Mouse (Mus musculus): ENCODE data around the gene Tlr5. TPM values are rescaled to one million over a fixed set of nuclear protein-coding genes. Genes with fewer than 3 reads are reported as not detected.
A peak's percentile ranks its signal among the peaks of the same experiment; 100 is the strongest.

Tlr5 gene
- polyA plus RNA-seq, 1 experiment from 2014 or later: 0.09 TPM

GRCm38 (mm10) chr1:182958824-182959223 is 4.2 kb downstream of the Tlr5 start:
- ATAC-seq: no peak
- no peaks in the 10 kb centered on the region for H3K36me3 ChIP-seq (ENCODE audit: control insufficient read depth, insufficient read depth)
- WGBS: 28% methylated on average over 3 of the region's 3 CpGs
- H3K9ac ChIP-seq (replicated peaks; ENCODE audit: low read depth, low read length): no peak overlapping the region
- H3K9me3 ChIP-seq (ENCODE audit: control insufficient read depth, low read length): no peaks in the 10 kb centered on the region
- H3K27ac ChIP-seq (ENCODE audit: low read length): no peak overlapping the region
- H3K4me3 ChIP-seq (replicated peaks; ENCODE audit: low read length): no peak overlapping the region
- peaks cover 22% of the 10 kb centered on the region for H3K4me1 ChIP-seq (replicated peaks; ENCODE audit: control insufficient read depth, insufficient read depth, low read length)
- peaks cover 7% of the 10 kb centered on the region; the same call in 1 of the 2 replicates for H3K27me3 ChIP-seq (replicated peaks; ENCODE audit: control insufficient read depth, insufficient read depth, low read length)
- H3K4me2 ChIP-seq (ENCODE audit: low read length): peak overlapping the region; percentile 76; the same call in 1 of the 2 replicates

- Histone ChIP-seq H3K27ac (ENCODE audit: low read length) (no peak overlapping the region), H3K4me3 (replicated peaks; ENCODE audit: low read length) (peak overlapping the region; percentile 45), H3K36me3 (ENCODE audit: control insufficient read depth, insufficient read depth) (no peaks in the 10 kb centered on the region), H3K4me1 (replicated peaks; ENCODE audit: control insufficient read depth, insufficient read depth, low read length) (peaks cover 25% of the 10 kb centered on the region), H3K4me2 (ENCODE audit: low read length) (peak overlapping the region; percentile 76), H3K9ac (replicated peaks; ENCODE audit: low read depth, low read length) (peak overlapping the region; percentile 30; the same call in 1 of the 2 replicates), H3K27me3 (replicated peaks; ENCODE audit: control insufficient read depth, insufficient read depth, low read length) (peaks cover 7% of the 10 kb centered on the region; the same call in 1 of the 2 replicates), H3K9me3 (ENCODE audit: control insufficient read depth, low read length) (no peaks in the 10 kb centered on the region)
- under 1% methylated on average over 17 of the region's 17 CpGs for WGBS
- ATAC-seq: peak; percentile 56
Observed at GRCm38 (mm10) chr1:182959251-182959691, 4.7 kb downstream of the Tlr5 start.

GRCm38 (mm10) chr1:182959811-182960455 is 5.3 kb downstream of the Tlr5 start:
- peaks cover 7% of the 10 kb centered on the region; the same call in 1 of the 2 replicates for H3K27me3 ChIP-seq (replicated peaks; ENCODE audit: control insufficient read depth, insufficient read depth, low read length)
- peak; percentile 81 for ATAC-seq
- 1% methylated on average over 20 of the region's 20 CpGs for WGBS
- H3K36me3 ChIP-seq (ENCODE audit: control insufficient read depth, insufficient read depth): no peaks in the 10 kb centered on the region
- H3K4me1 ChIP-seq (replicated peaks; ENCODE audit: control insufficient read depth, insufficient read depth, low read length): peaks cover 24% of the 10 kb centered on the region
- peak overlapping the region; percentile 45 for H3K4me3 ChIP-seq (replicated peaks; ENCODE audit: low read length)
- H3K4me2 ChIP-seq (ENCODE audit: low read length): peak overlapping the region; percentile 76
- H3K9me3 ChIP-seq (ENCODE audit: control insufficient read depth, low read length): no peaks in the 10 kb centered on the region
- H3K27ac ChIP-seq (ENCODE audit: low read length): no peak overlapping the region
- H3K9ac ChIP-seq (replicated peaks; ENCODE audit: low read depth, low read length): peak overlapping the region; percentile 30

GRCm38 (mm10) chr1:182961076-182961475 is 6.5 kb downstream of the Tlr5 start:
- 71% methylated on average over 5 of the region's 5 CpGs for whole genome bisulfite sequencing

GRCm38 (mm10) chr1:182963329-182963728 is 8.7 kb downstream of the Tlr5 start:
- H3K9me3 ChIP-seq (ENCODE audit: control insufficient read depth, low read length): no peaks in the 10 kb centered on the region
- no peak overlapping the region for H3K9ac ChIP-seq (replicated peaks; ENCODE audit: low read depth, low read length)
- WGBS: 42% methylated on average over 5 of the region's 5 CpGs
- no peak overlapping the region for H3K27ac ChIP-seq (ENCODE audit: low read length)
- no peak for ATAC-seq
- H3K36me3 ChIP-seq (ENCODE audit: control insufficient read depth, insufficient read depth): no peaks in the 10 kb centered on the region
- peaks cover 4% of the 10 kb centered on the region; the same call in 1 of the 2 replicates for H3K27me3 ChIP-seq (replicated peaks; ENCODE audit: control insufficient read depth, insufficient read depth, low read length)
- H3K4me1 ChIP-seq (replicated peaks; ENCODE audit: control insufficient read depth, insufficient read depth, low read length): peaks cover 22% of the 10 kb centered on the region
- H3K4me3 ChIP-seq (replicated peaks; ENCODE audit: low read length): no peak overlapping the region
- H3K4me2 ChIP-seq (ENCODE audit: low read length): no peak overlapping the region

More at GRCm38 (mm10) chr1:182961076-182961475, 6.5 kb downstream of the Tlr5 start:
- H3K9me3 ChIP-seq (ENCODE audit: control insufficient read depth, low read length): no peaks in the 10 kb centered on the region
- peaks cover 22% of the 10 kb centered on the region for H3K4me1 ChIP-seq (replicated peaks; ENCODE audit: control insufficient read depth, insufficient read depth, low read length)
- no peak overlapping the region for H3K4me2 ChIP-seq (ENCODE audit: low read length)
- no peak overlapping the region for H3K4me3 ChIP-seq (replicated peaks; ENCODE audit: low read length)
- no peaks in the 10 kb centered on the region for H3K36me3 ChIP-seq (ENCODE audit: control insufficient read depth, insufficient read depth)
- no peak overlapping the region for H3K9ac ChIP-seq (replicated peaks; ENCODE audit: low read depth, low read length)
- no peak overlapping the region for H3K27ac ChIP-seq (ENCODE audit: low read length)
- H3K27me3 ChIP-seq (replicated peaks; ENCODE audit: control insufficient read depth, insufficient read depth, low read length): peaks cover 4% of the 10 kb centered on the region; the same call in 1 of the 2 replicates
- no peak for ATAC-seq

- 10% methylated on average over 9 of the region's 9 CpGs for WGBS
- Histone ChIP-seq H3K36me3 (ENCODE audit: control insufficient read depth, insufficient read depth) (no peaks in the 10 kb centered on the region), H3K27ac (ENCODE audit: low read length) (no peak overlapping the region), H3K4me2 (ENCODE audit: low read length) (no peak overlapping the region), H3K9ac (replicated peaks; ENCODE audit: low read depth, low read length) (no peak overlapping the region), H3K27me3 (replicated peaks; ENCODE audit: control insufficient read depth, insufficient read depth, low read length) (0 out of 2 replicates have a peak, but pooled peaks cover 4% of the 10 kb centered on the region), H3K9me3 (ENCODE audit: control insufficient read depth, low read length) (no peaks in the 10 kb centered on the region), H3K4me3 (replicated peaks; ENCODE audit: low read length) (no peak overlapping the region), H3K4me1 (replicated peaks; ENCODE audit: control insufficient read depth, insufficient read depth, low read length) (peaks cover 11% of the 10 kb centered on the region; the same call in 1 of the 2 replicates)
- ATAC-seq: peak; percentile 45
Observed at GRCm38 (mm10) chr1:182964855-182965466, 10.4 kb downstream of the Tlr5 start.

- Histone ChIP-seq H3K27me3 (replicated peaks; ENCODE audit: control insufficient read depth, insufficient read depth, low read length) (no peaks in the 10 kb centered on the region), H3K4me3 (replicated peaks; ENCODE audit: low read length) (no peak overlapping the region), H3K27ac (ENCODE audit: low read length) (no peak overlapping the region), H3K9ac (replicated peaks; ENCODE audit: low read depth, low read length) (no peak overlapping the region), H3K4me2 (ENCODE audit: low read length) (no peak overlapping the region), H3K4me1 (replicated peaks; ENCODE audit: control insufficient read depth, insufficient read depth, low read length) (peaks cover 9% of the 10 kb centered on the region; the same call in 1 of the 2 replicates), H3K9me3 (ENCODE audit: control insufficient read depth, low read length) (no peaks in the 10 kb centered on the region), H3K36me3 (ENCODE audit: control insufficient read depth, insufficient read depth) (no peaks in the 10 kb centered on the region)
- no peak for ATAC-seq
- WGBS: 86% methylated on average over 9 of the region's 9 CpGs
Observed at GRCm38 (mm10) chr1:182968732-182969131, 14.1 kb downstream of the Tlr5 start.

GRCm38 (mm10) chr1:182972240-182972639 is 17.7 kb downstream of the Tlr5 start:
- ATAC-seq: no peak
- Histone ChIP-seq H3K4me3 (replicated peaks; ENCODE audit: low read length) (no peak overlapping the region), H3K27me3 (replicated peaks; ENCODE audit: control insufficient read depth, insufficient read depth, low read length) (no peaks in the 10 kb centered on the region), H3K4me2 (ENCODE audit: low read length) (no peak overlapping the region), H3K9ac (replicated peaks; ENCODE audit: low read depth, low read length) (no peak overlapping the region), H3K9me3 (ENCODE audit: control insufficient read depth, low read length) (no peaks in the 10 kb centered on the region), H3K27ac (ENCODE audit: low read length) (no peak overlapping the region), H3K4me1 (replicated peaks; ENCODE audit: control insufficient read depth, insufficient read depth, low read length) (no peaks in the 10 kb centered on the region), H3K36me3 (ENCODE audit: control insufficient read depth, insufficient read depth) (no peaks in the 10 kb centered on the region)
- 86% methylated on average over 6 of the region's 6 CpGs for WGBS

GRCm38 (mm10) chr1:182974826-182975225 is 20.2 kb downstream of the Tlr5 start:
- 78% methylated on average over 14 of the region's 14 CpGs for WGBS
- no peaks in the 10 kb centered on the region for H3K36me3 ChIP-seq (ENCODE audit: control insufficient read depth, insufficient read depth)
- H3K4me1 ChIP-seq (replicated peaks; ENCODE audit: control insufficient read depth, insufficient read depth, low read length): no peaks in the 10 kb centered on the region
- H3K27me3 ChIP-seq (replicated peaks; ENCODE audit: control insufficient read depth, insufficient read depth, low read length): no peaks in the 10 kb centered on the region
- no peak for ATAC-seq
- H3K9ac ChIP-seq (replicated peaks; ENCODE audit: low read depth, low read length): no peak overlapping the region
- no peak overlapping the region for H3K4me3 ChIP-seq (replicated peaks; ENCODE audit: low read length)
- no peak overlapping the region for H3K27ac ChIP-seq (ENCODE audit: low read length)
- no peaks in the 10 kb centered on the region for H3K9me3 ChIP-seq (ENCODE audit: control insufficient read depth, low read length)
- no peak overlapping the region for H3K4me2 ChIP-seq (ENCODE audit: low read length)
